Mouse (Mus musculus) gastrocnemius, postnatal 25 days (tissue): ENCODE results near the gene Arap2. TPM values are rescaled to one million over a fixed set of nuclear protein-coding genes. Genes with fewer than 3 reads are reported as not detected.

ENCODE experiments used
- DNase-seq: peaks from one replicate; pipeline ENCODE4 v3.0.0; 2022
- long read RNA-seq, 2 experiments: library from polyadenylated mRNA; stranded (forward); transcript quantifications; one replicate each; pipeline ENCODE4 v2.0.0; 2021
- total RNA-seq, 2 experiments: library from RNA; stranded (reverse); gene quantifications; 1 replicate in 1 of 2; 2 replicates in 1 of 2; pipeline ENCODE4 v1.2.3; 2021

The Arap2 gene
- under 1 TPM; 0.91 to 1.00 TPM for total RNA-seq
- long read RNA-seq, experiment 1: 0 reads
- long read RNA-seq, experiment 2: 0 reads

DNA sequence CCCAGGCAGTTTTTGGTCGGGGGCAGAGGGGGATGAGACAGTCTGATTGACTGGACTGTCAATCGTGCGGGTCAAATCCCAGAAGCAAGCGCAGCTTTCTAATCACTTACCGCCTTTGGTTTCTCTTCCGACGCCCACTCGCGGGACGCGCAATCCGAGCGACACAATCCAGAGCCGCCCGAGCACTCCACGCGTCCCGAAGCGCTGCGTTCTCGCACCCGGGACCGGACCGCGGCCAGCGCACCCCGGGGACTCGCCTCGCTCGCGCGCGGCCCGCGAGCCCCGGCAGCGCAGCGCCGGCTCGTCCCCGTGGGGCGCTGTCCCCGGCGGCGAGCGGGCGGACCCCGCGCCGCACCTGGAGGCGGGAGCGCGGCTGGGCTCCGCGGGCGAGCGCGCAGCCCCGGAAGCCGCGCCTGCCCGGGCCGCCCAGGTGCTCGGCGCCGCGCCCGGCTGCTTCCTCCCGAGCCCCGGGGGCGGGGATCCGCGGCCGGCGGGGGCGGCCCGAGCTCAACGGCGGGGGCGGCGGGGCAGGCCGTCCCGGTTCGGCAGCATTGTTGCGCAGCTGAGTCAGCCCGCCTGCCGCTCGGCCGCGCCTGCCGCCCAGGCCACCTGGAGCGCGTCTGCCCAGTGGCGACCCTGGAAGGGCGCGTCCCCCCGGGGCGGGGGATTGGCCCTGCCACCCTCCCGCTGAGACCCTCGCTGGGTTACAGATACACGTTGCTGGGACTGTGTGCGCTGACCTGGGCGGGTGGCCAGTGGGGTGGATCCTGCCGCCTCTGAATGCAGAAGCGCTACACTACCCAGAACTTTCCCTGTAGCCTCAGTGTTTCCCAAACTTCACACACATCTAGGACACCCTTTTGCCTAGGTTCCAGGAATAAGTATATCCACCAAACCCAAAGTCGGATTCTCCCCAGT lies at the start of gene Arap2:
Gene Arap2 (minus strand): TSS at position 376 of the 918 bp plus-strand sequence.
- peak; percentile 60 for DNase-seq

DNA sequence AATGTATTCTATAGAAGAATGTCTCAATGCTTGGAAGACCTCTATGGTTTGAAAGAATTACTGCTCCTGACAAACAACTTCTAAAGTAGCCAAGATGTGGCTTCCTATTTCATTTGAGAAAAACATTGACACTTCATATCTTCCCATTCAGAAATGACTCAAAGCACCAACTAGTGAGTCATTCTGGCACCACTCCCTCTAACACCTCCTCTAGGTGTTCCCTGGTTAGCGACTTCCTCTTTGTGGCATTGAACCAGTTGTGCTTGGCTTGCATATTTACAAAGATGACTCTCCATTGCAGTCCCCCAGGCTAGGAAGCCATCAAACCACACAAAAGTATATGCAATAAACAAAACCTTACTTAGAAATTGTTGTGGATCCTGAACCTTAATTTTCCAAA lies 49.8 kb upstream of the Arap2 start:
- DNase-seq: no peak

DNA sequence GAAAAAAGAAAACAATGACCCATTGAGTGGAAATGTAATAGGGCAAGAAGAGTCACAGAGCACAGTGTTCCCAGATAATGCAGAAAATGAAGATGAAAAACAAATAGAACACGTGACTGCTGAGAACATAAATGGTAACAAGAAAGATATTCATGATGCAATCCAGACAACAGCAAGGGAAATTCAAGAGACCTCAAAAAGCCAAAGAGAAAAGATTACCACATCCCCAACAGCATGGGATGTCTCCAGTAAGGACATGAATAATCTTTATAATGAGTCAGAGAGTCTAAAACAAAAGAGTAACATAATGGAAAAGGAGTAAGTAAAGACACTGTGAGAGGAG lies 48.1 kb upstream of the Arap2 start:
- DNase-seq: no peak

DNA sequence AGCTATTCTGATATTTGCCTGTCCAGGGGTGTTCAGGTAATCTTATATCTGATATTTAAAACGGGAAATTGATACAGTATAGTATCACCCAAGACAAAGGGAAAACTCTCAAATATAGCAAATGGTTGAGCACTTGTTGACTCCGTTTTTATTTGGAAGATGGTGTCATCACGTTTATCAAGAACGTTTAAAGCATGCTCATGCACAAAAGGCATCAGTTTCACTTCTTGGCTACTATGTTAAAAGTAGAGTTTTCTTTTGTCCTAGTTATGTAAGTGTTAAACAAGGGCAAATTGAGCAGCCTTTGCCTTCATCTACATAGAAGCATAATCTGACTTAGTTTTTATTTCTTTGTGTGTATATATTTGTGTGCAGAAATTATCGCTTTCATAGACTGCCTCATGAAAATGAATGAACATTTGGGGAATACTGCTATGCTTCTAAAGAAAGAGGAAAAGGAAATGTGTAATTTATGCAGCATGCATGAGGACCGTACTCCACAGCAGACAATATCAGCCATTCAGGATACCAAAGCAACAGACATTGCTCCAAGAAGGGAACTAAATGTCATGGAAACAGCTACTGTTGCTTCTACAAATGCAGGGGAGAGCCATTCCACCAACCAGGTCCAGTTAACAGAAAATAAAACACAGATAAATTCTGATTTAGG lies 47.6 kb upstream of the Arap2 start, which contains the start of gene Dthd1:
Gene Dthd1 (plus strand): TSS at position 422 of the 670 bp plus-strand sequence.
- DNase-seq: no peak

DNA sequence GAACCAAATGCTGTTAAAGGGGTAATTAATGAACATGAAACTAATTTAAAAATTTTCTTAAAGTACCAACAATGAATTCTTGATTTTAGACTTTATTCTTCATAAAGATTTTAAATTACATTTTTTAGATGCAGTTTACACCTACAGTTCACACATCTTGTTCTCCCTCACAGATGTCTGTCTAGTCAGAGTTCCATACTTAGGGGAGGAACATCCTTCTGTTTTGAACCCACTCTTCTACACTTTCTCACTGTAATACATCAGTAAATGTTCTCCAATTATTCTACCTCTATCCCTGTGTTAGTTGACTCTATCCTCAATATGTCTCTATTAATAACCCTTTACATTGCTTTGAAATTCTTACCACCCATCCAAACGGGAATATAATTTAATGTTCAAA lies 26.8 kb upstream of the Arap2 start:
- DNase-seq: no peak

DNA sequence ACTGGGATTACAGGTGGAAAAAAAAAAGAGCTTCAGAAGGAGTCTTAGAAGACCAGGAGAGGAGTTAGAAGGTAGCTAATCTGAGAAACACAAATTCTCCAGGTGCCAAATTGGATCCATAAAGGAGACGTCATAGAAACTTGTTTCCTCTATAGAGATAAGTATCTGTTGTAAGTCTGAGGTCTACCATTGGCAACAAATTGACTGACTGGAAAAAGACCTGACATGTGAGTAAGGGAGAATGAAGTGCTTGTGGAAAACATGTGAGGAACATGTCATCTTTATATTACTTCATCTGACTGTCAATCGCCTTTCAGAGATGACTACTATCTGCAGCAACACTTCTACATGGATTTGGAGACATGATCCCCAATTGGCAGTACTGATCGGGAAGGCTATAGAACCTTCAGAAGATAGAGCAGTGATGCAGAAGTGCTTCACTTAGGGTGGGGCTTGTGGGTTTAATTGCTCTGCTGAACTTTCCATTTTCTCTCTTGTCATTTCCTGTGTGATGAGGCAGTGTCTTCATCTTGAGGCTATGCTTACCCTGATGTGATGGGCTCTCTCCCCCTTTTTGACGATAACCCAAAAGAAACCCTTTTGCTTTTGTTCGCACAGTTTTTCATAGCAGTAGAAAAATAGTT lies 25.1 kb upstream of the Arap2 start:
- no peak for DNase-seq

DNA sequence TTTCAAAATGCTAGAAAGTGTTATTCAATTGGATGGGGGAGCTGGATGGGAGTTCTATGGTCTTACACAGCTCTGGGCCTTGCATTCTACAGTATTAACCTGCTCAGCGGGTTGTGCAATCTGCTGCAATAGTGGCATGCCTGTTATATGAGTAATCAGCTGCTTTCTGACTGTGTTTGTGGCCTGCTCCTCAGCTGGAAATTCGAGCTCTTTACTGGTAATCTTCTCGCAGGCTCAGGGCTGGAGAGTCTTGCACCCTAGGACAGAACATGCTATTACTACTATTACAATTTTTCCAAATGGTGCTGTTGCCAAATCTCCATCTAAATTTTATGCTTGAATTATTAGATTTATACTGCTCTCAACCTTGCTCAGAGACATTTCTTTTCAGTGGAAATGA lies 20.9 kb upstream of the Arap2 start:
- DNase-seq: no peak

DNA sequence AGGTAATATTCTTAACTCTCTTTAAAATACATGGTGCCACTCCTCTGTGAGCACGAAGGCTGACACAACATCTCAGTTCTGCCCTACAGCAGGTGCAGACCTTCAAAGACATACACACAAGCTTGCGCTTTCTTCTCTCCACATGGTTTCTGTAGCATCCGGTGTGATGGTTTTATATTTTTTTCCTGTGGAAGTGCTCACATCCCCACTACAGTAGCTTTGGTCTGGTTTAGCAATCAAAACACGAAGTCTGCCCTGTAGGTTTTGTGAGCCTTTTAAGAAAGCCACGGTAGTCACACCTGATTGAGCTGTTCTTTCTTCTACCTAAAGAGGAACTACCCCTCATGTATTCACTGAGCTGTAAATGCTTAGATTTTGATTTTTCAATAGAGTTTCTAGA lies 12.7 kb upstream of the Arap2 start:
- no peak for DNase-seq

DNA sequence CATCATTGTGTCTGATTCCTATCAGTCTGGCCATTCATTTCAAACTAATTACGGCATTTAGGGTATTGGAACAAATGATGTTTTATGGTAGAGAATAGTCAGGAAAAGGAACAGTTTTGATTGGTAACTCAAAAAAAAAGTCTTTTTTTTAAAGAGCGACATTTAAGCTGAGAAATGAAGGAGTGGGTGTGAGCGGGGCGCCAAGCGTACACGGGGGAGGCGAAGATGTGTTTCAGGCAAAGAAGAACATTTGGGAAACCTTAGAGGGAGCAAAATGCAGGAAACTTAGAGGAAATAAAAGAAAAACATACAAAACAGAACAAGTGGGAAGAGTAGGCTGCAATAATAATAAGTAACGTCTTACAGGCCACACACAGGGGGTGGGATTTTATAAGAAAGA lies 11.8 kb upstream of the Arap2 start:
- no peak for DNase-seq

DNA sequence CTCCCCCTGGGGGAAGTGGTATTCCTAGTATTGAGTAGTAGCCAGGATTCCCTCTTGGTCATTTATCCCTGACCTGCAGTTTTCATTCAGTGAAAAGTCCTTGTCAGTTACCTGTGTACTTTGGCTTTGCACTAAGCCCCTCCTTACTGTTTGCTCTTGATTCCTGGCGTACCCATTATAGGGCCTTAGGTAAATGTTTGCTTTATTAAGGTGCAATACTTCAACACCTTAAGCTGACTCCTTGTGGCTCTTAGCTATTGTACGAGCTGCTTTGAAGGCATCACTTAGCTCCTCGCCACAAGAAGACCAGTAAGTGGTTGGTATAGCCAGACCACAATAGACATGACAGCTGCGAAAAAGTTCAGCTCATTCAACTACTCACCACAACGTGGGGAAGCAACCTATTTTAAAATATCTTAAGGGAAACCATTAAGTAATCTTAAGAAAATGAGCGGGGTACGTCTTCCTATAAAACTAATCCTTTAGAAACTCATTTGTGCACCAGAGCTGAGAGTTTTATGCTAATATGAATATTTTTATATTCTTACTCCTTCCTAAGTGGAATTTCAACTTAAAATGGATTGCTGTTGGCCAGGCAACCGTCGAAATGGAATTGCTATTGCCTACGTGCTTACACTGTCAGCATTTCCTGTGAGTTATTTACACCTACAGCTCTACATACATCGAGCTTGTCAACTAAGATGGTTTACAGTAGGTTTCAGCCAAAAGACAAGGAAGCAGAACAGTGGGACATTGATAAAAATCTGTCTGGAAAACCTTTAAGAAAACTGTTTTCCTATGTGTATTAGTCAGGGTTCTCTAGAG lies 6.0 kb upstream of the Arap2 start:
- no peak for DNase-seq

DNA sequence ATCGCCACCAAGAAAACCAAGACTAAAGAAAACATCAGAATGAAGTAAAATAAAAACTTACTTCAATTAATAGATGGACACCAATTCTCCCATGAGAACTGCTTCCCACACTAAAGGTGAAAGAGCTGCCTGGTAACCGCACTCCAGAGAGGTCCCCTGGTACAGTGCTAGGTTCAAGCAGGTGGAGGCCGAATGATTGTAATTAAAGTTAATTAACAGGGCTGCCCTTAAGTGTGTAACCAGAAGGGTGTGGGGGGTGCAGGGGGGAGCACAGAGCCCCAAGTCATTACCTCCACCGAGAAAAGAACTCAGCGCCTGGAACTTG lies 538 bp downstream of the Arap2 start:
- no peak for DNase-seq

DNA sequence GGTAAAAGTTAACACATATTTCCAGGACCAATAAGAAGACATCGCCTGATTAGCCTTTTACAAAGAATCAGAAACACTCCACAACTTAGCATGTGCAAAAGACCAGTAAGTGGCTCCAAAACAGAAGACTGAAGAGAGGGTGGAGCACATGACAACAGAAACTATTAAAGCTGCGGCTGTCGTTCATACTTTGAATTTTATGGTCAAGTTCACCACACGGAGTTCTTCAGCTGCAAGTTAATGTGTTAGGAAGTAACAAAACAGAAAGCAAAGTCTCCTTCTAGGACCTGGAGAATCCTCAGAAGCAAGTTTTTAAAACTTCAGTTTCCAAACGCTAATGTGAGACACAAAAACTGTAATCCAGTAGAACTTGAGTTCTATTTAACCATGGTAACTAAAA lies 1.8 kb downstream of the Arap2 start:
- no peak for DNase-seq

DNA sequence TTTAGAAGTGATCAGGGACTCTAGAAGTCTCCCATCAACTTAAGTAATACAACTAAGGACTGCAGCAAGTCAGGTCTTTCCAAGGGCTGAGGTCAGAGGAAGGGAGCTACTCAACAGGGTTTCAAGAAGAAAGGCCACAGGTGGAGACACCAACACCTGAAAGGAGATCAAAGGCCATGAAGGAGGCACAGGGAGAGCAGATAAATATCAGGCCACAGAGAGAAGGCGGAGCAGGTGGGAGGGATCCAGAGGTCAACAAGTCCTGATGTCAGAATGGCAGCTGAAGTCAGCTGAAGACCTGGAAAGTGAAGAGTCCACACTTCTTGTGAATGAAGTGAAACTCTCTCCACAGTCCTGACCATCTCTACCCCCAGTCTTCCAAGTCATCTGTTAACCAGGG lies 2.9 kb downstream of the Arap2 start:
- no peak for DNase-seq

DNA sequence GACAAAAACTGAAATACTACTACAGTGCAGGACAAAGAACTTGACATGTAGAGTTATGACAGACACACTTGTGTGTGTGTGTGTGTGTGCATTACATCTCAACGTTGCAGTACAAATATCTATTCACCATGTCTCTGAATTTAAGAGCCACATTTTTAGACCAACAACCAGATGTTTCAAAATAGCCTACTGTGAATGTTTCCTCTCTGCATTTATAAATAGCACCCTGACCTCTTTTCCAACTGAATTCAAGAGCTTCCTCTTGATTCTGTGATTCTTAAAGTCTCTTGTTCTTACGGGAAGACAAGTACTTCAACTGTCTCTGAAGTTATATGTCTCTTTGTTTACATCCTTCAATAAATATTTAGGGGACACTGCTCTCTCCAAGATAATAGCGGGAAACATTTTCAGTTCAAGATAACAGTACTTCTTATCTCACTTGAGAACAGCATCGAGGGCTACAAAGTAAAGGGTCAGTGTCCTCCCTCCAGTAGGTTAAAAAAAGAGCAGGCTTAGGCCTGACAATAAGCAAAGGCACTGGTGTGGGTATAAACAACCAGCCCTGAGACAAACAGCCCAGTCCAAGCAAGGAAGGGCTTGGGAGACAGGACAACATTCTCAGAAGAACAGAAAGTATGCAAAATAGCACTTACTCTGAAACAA lies 3.5 kb downstream of the Arap2 start:
- no peak for DNase-seq

DNA sequence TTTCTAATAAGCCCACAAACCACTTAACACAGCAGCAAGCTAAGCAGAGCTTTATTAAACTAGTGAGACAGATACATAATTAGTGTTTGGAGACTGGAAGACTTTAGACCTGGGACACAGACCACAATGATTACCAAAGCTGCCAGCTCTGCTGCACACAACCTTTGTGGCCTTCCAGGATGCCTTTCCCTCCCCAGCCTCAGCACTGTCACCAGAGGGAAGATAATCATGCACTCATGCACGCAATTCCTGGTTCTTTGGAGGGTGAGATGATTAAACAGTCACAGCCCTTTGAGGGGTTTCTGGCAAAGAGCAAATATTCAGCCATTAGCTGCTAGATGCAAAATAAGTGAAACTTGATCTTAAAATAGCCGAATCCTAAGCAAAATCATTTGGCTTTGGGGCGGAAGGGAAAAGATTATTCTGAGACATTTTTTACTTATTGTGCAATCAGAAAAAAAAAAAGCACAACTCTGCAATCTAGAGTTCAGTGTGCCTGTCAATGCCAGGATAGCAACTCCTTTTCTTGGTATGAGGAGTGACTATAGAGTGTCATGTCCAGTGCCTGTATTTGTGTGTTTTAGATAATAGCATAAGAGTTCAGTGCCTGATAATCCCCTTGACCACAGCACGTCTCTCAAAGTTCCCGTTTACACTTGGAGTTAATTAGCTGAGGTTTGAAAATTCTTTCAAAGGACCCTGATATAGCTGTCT lies 5.0 kb downstream of the Arap2 start:
- no peak for DNase-seq

DNA sequence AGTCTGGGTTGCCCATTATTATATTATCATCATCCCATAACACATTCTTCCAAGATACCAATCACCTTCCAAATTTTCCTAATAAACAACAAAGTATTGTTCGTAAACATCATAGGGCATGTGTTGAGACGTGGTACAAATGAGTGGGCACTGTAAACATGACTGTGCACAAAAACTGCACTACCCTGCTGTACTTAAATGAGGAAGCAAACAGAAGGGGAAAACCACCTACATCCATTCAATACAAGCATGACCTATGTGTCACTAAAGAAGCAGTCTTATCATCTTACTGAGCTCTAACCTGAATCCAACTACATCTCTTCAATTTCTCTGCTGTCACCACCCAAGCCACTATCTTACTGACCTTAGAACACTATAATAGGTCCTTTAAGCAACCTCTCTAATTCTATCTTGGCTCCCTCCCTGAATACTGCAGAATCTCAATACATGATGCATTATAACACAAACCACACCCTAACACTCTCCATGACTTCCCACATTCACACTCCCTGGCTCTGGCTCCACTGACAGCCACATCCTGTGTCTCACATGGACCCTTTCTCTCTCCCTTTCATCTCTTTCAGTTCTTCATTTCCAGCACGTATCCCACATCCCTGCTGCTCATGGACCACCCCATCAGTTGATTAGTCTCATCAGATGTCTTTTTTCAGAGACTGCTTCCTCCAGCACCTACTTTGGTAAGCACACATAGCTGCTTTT lies 10.0 kb downstream of the Arap2 start:
- no peak for DNase-seq

DNA sequence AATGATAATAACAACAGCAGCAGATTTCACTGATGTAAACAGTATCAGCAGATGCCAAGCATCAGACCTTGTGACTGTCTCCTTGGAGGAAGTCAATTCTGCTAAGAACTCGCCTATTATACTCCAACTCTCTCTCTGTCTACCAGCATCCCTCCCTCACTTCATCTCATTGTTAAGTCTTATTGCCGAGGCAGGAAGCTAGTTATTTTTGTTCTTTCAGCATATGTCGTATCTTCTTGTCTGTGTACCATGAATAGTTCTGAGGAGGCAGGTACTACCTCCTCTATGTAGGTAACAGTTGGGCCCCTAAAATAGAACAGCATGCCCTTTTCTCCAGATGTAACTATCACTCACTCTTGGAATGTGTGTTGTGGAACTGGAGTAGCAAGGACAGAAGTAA lies 13.0 kb downstream of the Arap2 start:
- no peak for DNase-seq

DNA sequence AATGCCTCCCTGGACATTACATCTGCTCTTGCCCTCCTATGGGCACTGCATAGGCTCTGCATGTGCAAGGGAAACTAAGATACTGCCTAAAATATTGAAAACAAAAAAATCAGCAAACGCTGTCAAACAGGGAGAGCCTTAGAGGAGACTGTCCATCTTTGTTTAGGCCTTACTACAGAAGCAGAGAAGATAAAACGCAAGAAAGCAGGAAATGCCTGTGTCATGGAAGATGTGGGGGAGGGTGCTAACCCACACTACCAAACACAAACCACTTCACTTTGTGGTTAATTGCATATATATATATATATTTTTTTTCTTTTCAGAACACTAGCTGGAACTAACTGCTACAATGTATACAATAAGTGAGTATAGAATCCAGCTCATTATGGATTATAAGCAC lies 14.3 kb downstream of the Arap2 start:
- no peak for DNase-seq

DNA sequence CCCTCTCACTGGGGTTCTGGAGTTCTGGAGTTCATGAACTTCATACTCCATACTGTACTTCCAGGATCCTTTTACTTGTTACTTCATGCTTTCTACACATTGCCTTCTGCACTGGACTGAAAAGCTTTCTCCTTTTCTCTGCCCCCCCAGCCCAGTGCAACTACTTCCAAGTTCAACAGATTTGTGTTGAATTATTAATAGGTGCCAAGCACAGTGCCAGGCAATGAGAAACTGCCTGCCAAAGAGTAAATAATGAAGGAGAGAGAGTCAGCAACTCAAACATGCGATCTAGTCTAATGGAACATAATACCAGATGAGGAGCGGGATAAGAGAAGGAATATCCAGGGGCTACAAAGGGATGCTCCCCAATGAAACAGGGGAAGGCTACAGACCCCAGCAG lies 17.8 kb downstream of the Arap2 start:
- no peak for DNase-seq

DNA sequence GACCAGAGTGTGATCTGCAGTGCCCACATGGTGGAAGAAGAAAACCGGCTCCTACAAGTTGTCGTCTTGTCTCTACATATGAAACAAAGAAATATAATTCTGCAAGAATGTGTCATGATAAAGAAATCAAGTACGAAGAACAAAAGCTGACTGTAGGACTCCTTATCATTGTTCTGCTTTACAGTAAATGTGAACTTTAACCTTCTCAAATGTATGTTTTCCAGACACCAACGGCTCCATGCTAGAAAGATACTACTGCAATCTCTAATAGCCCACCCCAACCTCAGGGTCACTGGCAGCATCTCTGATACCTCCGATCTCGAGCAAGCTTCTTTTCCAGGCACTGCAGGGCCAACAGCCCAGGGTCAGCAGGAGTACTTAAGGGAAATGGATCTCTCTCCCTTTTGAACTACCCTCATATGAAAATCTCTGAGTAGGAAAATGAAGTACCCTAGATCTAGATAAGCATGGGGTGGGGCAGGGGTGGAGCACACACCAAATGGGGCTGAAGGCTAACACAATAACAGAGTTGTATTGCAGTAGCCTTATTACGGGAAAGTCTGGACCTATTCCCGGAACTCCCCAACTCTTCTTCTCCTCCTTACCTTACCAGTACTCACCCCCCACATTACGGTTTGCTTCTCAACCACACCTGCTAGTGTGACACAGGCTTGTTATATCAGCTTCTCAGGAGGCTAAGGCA lies 22.6 kb downstream of the Arap2 start:
- no peak for DNase-seq
